Mouse (Mus musculus) frontal cortex, adult (tissue): Measurements from ENCODE around the gene Chchd10.

ENCODE experiments used
- ATAC-seq: cut with Nextera tagmentation; 2 replicates; pipeline ENCODE4 v1.9.2; 2017; ENCODE audit warnings: mild to moderate bottlenecking, moderate library complexity, mixed read lengths; ENCODE audit not compliant: low TSS enrichment

Chchd10 gene

DNA sequence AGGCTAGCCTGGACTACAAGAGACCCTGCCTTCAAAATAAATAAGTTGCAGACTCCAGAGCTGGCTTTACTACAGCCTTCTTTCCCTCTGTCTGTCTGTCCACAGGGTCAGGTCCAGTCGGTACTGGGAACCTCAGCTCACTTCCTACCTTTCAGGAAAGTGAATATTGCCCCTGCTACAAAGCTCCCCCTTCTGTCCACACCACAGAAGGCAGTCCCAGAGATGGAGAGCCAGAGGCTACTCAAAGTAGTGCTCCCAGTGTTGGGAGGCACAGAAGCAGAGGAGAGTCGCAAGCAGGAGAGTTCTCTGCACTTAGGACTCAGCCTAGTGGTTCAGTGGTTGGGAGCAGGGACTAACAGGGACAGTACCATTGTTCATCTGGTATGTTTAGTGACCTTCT is 8.6 kb upstream of the Chchd10 start:
- ATAC-seq: no peak

DNA sequence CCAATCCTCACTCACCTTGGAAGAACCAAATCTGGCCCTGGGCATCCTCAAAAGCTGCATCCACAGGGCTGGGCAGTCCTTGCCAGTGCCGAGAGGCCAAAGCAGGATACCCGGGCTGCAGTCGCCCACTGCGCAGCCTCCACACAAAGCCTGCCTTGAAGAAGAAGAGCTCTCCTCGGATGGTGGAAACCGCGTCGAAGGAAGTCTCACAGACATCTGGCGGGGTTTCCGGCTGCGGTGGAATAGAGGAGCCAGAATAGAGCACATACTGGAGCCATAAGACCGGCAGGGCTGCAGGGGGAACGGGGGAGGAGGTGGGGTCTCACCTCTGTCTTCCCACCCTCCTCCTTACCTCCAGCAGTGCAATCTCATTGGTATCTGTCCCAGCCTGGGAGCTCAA is 6.5 kb upstream of the Chchd10 start:
- ATAC-seq: no peak

DNA sequence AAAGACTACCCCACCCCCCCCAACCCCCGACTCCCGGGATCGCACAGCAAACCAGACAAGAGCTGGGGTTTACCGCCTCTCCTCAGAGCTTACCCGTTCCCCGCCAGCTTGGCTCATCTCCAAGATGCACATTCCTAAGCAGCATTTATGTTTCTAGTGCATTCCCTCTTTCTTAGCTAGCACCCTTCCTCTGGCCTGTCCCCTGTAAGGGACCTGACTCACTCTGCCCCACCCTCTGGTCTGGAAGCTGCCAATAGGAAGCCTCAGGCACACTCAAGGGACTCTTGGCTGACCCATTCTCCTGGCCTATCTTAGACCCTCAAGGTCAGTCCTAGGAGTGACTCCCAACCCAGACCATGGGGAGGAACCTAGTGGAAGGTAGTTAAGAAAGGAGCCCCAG is 2.6 kb upstream of the Chchd10 start:
- ATAC-seq: no peak

DNA sequence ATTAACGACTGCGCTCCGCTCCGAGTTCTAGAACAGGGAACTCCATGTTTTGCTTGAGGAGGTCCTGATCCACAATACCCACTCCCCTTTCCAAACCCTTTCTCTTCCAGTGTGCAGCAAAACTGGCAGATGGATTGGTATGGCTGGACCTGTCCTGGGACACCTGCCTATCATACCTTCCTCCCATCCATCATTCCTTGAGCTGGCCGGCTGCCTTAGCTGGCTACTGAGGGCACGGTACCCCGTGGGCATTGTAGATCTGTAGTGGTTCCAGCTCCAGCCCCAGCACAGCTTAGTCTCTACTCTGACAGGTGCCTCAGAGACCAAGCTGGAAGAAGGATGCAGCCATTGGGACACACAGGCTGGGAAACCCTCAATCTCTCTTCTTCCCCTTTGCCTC is 1.6 kb upstream of the Chchd10 start:
- no peak for ATAC-seq

DNA sequence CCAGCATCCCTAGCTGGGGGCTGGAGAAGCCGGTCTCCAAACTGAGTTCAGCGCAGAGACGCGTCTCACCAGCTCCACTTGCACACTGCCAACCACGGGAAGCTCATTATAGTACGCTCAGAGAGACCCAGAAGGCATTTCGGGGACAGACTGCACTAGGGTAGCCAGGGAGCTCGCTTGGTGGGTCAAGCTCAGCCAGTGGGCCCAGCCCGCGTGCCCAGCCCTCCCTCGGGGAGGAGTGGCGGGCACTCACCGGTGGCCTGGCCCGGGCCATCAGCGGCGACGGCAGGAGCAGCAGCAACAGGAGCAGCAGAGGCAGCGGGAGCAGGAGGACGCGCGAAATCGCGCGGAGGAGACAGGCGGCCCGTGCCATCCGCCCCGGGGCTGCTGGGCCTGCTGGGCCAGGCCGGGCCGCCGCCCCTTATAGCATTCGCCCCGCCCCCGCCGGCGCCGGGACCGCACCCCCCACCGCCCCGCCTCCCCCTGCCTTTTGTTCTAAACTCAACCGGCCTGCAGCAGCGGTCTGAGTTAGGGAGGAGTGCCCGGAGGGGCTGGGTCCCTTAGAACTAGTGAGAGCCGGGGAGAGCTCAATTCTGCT is 750 bp upstream of the Chchd10 start:
- peak; percentile 17; the same call in 1 of the 2 replicates for ATAC-seq

DNA sequence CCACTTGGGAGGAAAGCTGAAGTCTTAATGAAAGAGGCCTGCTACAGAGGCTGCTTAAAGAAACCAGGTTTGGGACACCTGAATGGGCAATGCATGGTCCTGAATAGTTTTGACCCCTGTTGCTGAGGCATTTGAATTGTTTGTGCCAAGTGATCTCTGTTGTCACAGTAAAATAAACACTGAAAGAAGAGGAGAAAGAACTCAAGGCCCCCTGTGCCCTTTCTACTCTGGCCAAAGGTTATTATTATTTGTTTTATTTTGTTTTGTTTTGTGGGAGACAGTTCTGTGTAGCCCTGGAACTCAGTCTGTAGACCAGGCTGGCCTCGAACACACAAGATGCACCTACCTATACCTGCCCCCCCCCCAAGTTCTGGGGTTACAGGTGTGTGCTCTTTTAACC is 2.1 kb downstream of the Chchd10 start:
- no peak for ATAC-seq

DNA sequence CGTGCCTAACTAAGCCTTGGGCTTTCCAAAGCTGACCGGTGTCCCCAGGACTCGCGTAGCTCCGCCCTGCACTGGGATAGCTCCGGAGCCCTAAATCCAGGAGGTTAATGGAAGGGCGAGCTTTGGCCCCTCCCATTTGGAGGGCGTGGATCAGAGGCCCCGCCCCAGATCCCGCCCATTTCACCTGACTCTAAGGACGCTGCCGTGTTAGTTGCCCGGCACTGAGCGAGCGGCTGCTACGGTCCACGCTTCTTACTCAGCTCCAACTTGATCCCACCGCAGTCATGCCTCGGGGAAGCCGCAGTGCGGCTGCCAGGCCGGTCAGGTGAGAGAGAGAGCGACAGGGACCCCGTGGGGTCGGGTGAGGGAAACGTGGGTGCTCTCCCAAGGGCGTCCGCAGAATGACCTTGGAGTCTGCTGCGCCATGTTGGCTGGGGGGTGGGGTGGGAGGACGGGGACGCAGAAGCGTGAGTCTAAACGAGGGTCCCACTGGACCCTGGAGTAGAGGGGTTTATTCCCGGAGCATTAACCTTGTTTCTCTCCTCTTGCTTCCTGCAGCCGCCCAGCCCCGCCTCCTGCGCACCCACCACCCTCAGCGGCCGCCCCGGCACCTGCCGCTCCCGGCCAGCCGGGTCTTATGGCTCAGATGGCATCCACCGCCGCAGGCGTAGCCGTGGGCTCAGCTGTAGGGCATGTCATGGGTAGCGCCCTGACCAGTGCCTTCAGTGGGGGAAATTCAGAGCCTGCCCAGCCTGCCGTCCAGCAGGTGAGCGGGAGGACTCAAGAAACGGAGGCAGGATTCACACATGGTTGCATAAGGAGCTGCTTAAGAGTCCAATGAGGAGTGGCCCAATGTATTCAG is 3.0 kb downstream of the Chchd10 start, which contains the start of gene Mmp11:
Mmp11 (minus strand) TSS at position 817 of the 862 bp plus-strand sequence.
- ATAC-seq: peak; percentile 78

DNA sequence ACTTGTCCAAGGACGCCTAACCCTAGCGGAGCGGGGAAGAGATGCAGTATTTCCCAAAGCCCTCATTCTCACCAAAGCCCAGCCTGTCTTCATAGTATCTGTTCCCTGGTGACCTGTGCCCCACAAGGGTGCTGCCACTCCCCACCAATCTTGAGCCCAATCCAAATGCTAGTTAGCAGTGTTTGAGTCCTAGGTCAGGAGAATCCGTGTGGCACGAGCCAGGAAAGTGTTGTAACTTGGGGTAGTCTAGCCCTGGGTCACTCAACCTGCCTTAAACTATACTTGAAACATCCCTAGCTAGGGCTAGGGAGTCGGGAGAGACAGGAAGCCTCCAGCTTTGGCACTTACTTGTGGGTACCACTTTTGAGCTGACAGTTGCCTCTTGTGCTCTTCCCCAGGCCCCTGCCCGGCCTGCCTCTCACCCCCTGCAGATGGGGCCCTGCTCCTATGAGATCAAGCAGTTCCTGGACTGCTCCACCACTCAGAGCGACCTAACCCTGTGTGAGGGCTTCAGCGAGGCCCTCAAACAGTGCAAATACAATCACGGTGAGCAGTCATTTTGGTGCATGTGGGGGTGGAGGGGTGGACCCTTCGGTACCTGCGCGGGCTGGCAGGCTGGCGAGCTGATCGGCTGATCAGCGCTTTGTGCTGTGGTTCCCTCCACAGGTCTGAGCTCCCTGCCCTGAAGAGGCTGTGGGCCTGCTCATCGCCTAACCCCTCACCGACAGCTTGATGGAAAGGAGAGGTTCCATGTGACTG is 4.2 kb downstream of the Chchd10 start:
- no peak for ATAC-seq

DNA sequence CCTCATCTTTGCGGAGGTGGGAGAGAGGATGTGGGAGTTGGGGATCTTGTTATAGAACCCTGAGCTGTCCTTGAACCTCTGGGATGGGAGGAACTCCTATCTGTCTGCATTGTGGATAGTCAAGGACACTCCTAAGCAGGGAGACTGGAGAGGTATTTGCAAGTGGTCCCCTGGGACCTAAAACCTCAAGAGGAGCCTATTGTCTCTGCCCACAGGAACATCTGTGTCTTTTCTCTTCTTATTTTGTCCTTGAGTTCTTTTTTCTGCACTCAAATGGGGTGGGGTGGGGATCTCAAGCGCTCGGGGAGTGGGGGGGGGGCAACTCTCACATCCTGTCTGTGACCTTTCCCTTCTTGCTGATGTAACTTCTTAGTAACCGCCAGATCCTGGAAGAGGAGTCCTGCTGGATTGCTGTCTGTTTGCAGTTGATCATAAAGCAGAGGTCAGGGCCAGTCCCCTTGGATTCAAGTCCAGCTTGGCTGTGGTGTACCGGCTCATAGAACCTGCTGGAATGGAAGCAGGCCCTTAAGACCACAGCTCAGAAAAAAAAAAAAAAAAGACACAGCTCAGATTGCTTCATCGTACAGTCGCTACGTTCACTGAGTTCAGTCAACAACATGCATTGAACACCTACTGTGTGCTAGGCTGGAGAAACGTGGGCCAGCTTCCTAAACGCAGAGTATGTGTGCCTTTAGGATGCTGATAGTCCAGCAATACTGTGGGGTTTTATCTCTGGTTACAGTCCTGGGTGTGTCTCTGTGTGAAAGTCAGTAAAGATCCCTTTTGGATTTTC is 5.1 kb downstream of the Chchd10 start:
- ATAC-seq: no peak

DNA sequence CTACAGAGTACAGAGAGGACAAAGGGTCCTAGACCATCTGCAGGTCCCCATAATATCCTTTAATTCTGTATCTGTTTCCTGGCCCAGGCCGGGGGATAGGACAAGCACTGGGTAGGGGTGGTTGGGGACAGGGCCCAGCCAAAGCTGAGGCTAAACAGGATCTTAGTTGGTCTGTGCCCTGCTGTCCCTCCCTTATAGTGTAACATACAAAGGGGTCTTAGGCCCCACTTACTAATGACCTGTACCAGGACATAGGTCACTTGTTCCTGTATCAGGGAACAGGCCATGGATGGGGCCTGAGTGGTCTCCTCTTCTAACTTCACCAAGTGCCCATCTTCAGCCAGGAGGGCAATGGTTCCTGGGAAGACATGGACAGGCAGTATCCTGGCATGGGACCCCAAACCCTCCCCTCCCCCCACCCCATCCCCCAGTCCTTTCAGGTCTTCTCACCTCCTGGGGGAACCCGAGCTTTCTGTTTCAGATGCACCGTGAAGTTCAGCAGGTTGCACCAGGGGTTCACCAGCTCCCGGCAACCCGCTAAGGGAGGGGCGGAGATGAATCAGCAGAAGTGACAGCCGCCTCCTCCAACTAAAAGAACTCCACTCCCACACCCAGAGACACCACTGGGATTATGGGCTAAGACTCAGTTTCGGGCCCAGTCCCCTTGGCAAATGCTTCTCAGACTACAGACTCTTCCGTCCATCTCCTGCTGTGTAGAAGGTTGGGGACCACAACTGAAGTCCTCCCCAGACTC is 6.7 kb downstream of the Chchd10 start:
- ATAC-seq: peak; percentile 35; the same call in 1 of the 2 replicates

DNA sequence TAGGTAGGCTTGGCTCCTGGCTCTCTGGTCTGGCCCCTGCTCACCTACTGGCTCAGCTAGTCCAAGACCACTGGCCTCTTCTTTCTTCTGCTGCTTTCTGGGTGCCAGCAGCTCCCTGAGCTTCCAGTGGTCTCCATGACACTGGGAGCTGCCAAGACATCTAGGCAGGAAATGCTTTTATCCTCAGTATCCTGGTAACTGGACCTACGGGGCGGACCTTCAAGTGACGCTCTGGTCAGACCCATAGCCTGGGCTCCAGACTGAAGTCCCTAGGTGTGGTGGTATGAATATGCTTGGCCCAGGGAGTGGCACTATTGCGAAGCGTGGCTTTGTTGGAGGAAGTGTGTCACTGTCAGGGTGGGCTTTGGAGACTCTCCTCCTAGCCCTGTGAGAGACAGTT is 7.6 kb downstream of the Chchd10 start, which contains the start of gene Gm867:
Gm867 (minus strand) TSS at position 153 of the 400 bp plus-strand sequence.
- no peak for ATAC-seq

DNA sequence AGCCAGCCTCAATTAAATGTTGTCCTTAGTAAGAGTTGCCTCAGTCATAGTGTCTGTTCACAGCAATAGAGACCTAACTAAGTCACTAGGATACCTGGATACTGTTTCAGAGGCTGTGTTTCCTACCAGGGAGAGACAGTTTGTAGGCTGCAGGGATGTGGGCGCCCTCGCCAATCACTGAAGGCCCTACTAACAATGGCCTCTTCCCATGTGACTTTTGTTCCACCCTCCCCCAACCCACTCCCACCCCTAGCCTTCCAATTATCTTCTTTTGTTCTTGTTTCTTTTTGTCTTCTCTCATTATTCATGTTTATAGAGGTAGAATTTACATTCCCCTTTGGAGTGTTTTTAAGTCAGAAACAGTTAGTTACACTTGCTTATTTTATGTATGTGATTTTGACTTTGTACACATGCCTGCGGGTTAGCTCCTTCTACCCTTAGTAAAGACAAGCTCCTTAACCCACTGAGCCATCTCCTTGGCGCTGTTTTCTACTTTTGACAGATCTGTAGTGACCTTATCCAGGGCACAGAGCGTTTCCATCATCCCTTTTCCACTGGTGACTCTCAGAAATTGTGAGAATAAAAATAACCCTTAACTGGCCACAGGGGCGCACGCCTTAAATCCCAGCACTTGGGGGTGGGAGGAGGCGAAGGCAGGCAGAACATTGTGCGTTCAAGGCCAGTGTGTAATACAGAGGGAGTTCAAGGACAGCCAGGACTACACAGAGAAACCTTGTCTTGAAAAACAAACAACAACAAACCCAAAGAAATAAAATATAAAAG is 8.3 kb downstream of the Chchd10 start:
- ATAC-seq: no peak

DNA sequence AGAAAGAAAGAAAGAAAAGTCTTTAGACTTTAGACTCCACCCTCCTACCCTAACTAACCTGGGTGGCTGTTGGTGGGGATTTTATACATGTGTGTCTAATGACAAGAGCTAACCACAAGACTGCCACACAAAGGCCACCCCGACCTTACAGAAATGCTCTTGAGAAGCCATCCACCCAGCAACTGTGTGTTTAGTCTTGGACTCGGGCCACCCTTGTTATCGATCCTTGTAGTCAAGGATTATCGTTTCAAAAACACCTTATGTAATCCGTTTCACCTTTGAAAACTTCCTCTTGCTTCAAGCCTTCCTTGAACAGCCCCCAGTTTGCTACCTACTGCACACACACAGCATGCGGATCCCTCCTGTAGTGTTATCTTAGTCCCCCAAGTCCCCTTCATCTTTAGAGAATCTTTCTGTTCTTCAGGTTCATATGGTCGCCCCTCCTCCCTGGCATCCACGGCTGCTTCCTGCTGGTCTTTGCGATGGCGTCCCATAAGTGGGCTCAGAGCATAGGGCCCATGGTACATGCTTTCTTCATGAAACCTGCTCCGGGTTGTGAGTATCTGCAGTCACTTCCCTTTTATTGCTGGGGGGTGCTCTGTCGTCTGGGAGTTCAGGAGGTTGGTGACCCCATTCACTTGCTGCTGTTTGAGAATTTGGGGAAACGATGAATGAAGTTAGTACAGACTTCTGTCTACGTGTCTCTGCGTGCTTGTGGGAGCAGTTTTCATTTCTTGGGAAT is 10.0 kb downstream of the Chchd10 start, which contains the start of gene Vpreb3:
Vpreb3 (plus strand) TSS at position 322 of the 742 bp plus-strand sequence.
- ATAC-seq: no peak

DNA sequence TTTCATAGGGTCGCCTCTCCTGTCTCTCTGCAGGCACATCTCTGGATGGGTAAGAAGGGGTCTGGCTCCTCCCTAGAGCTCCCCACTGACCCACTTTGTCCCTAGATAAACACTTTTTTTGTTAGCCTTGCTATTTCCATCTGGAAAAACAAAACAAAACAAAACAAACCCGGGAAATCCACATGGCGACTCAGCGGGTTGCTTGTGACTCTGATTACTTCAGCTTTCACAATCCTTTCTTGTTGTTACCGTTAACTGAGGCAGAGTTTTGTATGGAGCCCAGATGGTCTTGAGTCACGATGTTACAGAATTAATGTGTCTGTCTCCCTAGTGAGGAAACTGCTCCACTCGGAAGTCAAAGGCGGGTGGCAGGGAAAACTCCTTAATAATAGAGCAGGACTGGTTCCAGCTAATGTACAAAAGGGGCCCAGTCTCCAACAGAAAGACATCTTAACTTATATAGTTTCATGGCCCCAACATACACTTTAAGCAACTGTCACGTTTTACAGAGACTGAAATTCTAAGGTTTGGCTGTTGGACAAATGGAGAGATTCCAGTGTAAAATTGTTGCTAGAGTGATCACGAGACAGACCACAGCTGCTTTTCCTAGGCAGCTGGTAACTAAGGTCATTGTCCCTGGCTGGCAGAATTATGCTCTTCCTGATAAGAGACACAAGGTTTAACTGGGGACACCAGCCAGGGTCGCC is 11.3 kb downstream of the Chchd10 start:
- ATAC-seq: 0 out of 2 replicates have a peak, but pooled peaks have one; percentile 24

DNA sequence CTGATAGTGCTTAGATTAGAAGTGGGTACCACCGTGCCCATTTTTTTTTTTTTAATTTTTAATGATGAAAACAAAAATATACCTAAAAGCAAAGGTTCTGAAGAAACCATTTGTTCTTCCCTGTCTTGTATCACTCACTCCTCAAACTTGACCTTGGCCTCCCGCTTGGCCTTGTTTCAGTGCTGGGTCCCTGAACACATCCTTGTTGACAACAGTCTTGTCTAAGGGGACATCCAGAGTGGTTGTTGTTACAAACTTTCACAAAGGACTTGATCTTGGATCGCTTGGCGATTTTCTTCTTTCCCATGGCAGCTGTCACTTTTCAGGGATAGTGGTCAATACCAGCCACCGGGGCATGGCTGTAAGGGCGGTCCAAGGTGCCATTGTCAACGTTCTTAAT is 12.3 kb downstream of the Chchd10 start:
- ATAC-seq: no peak

DNA sequence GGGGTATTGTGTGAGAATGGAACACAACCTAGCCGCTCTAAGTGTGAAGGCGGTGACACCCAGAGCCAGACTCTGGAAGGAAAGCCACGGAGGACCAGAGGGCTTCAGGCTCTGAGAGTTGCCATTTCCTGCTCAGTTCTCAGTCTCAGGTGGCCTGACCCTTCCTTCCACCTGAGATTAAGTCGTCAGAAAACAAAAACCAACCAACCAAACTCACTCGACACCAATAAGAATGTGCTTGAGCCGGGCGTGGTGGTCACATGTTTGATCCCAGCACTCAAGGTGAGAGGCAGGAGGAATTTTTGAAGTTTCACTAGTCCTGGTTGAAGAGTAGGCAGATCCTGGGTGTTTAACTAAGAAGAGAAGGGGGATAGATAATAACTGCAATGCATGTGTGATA is 13.0 kb downstream of the Chchd10 start:
- no peak for ATAC-seq

DNA sequence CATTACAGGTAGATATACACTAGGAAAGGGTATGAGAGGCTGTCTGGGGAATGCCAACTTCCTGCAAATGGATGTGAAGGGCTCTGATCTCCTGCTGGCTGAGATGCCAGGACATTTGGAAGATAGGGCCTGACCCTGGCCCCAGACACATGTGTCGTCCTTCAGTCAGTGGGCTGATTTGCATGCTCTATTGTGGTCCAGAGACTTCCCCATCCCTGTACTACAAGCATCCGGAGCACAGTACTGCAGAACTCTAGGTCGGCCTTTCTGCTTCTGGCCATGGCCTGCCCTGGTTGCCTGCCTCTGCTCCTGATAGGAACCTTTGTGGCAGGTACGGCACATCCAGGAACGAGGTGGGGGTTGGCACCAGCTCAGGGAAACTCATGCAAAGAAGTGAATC is 15.1 kb downstream of the Chchd10 start:
- no peak for ATAC-seq
